Mouse (Mus musculus) lung, postnatal 0 days (tissue): ENCODE data around the gene Tmprss3.

Experiments
- CTCF ChIP-seq: IDR thresholded peaks from 2 replicates; pipeline ENCODE4 v1.5.1; 2016; ENCODE audit warnings: antibody characterized with exemption, mild to moderate bottlenecking
- EP300 ChIP-seq: IDR thresholded peaks from 2 replicates; pipeline ENCODE4 v1.6.1; 2016; ENCODE audit warnings: antibody characterized with exemption, mild to moderate bottlenecking, control low read depth

DNA sequence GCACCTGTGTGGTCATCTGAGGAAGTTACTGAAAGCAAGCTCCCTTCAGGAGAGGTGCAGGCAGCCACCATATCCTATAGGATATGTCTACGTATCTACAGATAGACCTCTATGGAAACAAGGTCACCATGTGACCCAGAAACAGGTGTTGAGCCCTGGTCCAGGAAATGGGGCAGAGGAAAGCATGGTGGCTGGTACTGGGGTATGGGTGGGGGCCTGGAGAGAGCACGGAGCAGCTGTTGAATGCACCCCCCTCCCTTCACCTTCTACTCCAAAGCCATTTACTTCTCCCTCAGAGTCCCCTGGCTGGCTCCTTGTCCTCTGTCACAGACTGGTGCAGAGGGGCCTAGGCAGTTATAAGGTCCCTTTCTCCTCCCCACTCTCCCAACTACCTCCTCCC lies 35.0 kb downstream of the Tmprss3 start:
- TF ChIP-seq EP300 (no peak), CTCF (no peak)
